Mouse (Mus musculus): Measurements from ENCODE around the gene Pdik1l. TPM values are rescaled to one million over a fixed set of nuclear protein-coding genes. Genes with fewer than 3 reads are reported as not detected.

Pdik1l gene
- polyA plus RNA-seq, 1 experiment from 2014 or later, result 13.5 TPM

DNA sequence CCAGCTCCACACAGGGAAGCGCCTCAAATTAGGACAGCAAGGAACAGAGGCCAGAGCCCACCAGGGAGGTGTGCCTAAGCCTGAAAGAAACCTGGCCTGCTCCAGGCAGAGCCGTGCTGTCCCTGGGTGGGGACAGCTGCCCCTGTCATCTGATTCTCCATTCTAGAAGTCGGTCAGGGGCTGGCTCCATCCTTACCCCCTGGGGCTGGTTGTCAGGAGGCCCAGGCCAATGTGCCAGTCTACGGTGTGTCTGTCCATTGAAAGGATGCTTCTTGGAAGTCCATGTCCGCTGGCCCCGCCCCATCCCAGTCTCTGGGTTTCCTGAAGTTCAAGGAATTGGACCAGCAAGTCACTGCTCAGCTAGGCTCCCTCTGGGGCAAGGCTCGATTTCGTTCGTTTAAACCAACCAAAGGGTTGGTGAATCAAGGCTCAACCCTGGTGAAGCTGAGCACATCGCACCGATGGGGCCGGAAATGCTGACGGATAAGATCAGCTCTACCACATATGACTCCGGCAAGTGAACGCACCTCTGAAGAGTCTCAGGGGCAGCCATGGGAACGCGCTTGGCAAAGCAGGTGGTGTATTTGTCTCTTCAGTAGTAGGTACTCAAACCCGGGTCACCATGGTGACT is 5.5 kb upstream of the Pdik1l start:
- peak overlapping the region; percentile 35; the same call in 1 of the 2 replicates for H3K9ac ChIP-seq (ENCODE audit: low read length)
- no peaks in the 10 kb centered on the region for H3K27me3 ChIP-seq (ENCODE audit: control insufficient read depth, insufficient read depth, low read length)
- H3K4me2 ChIP-seq (ENCODE audit: low read length), result peak overlapping the region; percentile 58
- peak overlapping the region in 1 of 2 experiments; percentile 16 for H3K4me3 ChIP-seq (ENCODE audit: control insufficient read depth in 1 of 2, insufficient read depth in 1 of 2, low read depth in 1 of 2, low read length in 2 of 2)
- 28% methylated on average over 18 of the region's 18 CpGs for WGBS
- H3K9me3 ChIP-seq (ENCODE audit: control insufficient read depth, low read length), result no peaks in the 10 kb centered on the region
- no peaks in the 10 kb centered on the region for H3K36me3 ChIP-seq (ENCODE audit: control insufficient read depth, insufficient read depth, low read length)
- H3K27ac ChIP-seq (replicated peaks in 1 of 2; ENCODE audit: control insufficient read depth in 1 of 2, insufficient read depth in 1 of 2, low read depth in 2 of 2, low read length in 2 of 2), result peak overlapping the region; percentile 63 to 97
- no peak for ATAC-seq (ENCODE audit: insufficient number of reproducible peaks, insufficient read depth, low FRiP score, low read depth)
- H3K4me1 ChIP-seq (ENCODE audit: control insufficient read depth in 2 of 2, insufficient read depth in 2 of 2, low read length in 2 of 2), result peaks cover 7 to 45% of the 10 kb centered on the region in 2 experiments

- Histone ChIP-seq H3K27ac (replicated peaks in 1 of 2; ENCODE audit: control insufficient read depth in 1 of 2, insufficient read depth in 1 of 2, low read depth in 2 of 2, low read length in 2 of 2) (peak overlapping the region; percentile 28 to 97; a peak in 2 of 4 replicates), H3K4me1 (ENCODE audit: control insufficient read depth in 2 of 2, insufficient read depth in 2 of 2, low read length in 2 of 2) (peaks cover 7 to 46% of the 10 kb centered on the region in 2 experiments)
These were observed 4.4 kb upstream of the Pdik1l start for GRCm38 (mm10) chr4:134292067-134292466.

DNA sequence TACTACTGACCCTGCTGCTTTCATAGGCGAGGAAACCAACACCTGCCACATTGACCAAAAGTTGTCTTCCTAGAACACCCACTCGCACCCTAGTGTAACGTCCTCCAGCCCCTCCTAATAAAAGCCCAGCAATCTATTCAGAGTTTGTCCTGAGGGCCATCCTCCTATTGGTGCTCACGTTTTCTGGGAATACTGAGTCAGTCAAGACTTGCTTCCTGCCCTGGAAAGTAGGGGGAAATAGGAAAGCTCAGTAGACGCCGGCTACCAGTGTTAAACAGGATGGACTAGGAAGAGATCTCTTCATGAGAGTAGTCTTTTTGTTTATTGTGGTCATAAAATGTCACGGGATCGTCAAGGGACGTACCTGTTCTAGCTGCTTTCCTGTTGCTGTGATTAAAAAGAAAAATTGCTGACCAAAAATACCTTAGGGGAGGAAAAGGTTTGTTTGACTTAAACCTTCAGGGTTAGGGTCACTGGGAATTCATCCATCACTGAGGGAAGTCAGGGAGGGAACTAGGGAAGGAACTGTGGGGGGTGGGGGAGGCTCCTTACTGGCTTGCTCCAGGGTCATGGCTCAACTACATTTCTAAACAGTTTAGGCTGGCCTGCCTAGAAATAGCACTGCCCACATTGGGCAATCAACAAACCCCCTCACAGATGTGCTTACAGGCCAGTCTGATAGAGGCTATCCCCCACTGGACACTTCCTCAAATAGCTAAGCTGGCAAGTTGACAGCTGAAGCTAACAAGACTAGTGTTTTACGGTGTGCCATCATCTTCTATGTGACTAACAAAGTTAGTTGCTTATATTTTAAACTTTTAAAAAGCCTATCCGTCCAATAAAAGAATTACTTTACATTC is 932 bp upstream of the Pdik1l start:
- peak overlapping the region; percentile 68 to 99; a peak in 3 of 4 replicates for H3K4me3 ChIP-seq (ENCODE audit: control insufficient read depth in 1 of 2, insufficient read depth in 1 of 2, low read depth in 1 of 2, low read length in 2 of 2)
- peaks cover 11 to 50% of the 10 kb centered on the region in 2 experiments for H3K4me1 ChIP-seq (ENCODE audit: control insufficient read depth in 2 of 2, insufficient read depth in 2 of 2, low read length in 2 of 2)
- H3K9ac ChIP-seq (ENCODE audit: low read length), result peak overlapping the region; percentile 99
- peak overlapping the region; percentile 88 to 100; a peak in 3 of 4 replicates for H3K27ac ChIP-seq (replicated peaks in 1 of 2; ENCODE audit: control insufficient read depth in 1 of 2, insufficient read depth in 1 of 2, low read depth in 2 of 2, low read length in 2 of 2)
- no peaks in the 10 kb centered on the region for H3K27me3 ChIP-seq (ENCODE audit: control insufficient read depth, insufficient read depth, low read length)
- no peaks in the 10 kb centered on the region for H3K9me3 ChIP-seq (ENCODE audit: control insufficient read depth, low read length)
- 38% methylated on average over 11 of the region's 11 CpGs for WGBS
- no peak for ATAC-seq (ENCODE audit: insufficient number of reproducible peaks, insufficient read depth, low FRiP score, low read depth)
- H3K36me3 ChIP-seq (ENCODE audit: control insufficient read depth, insufficient read depth, low read length), result peaks cover 8% of the 10 kb centered on the region
- peak overlapping the region; percentile 94 for H3K4me2 ChIP-seq (ENCODE audit: low read length)

More at GRCm38 (mm10) chr4:134292067-134292466, 4.4 kb upstream of the Pdik1l start:
- Histone ChIP-seq H3K27me3 (ENCODE audit: control insufficient read depth, insufficient read depth, low read length) (no peaks in the 10 kb centered on the region), H3K4me2 (ENCODE audit: low read length) (0 out of 2 replicates have a peak overlapping the region, but pooled peaks have one; percentile 58), H3K4me3 (ENCODE audit: control insufficient read depth in 1 of 2, insufficient read depth in 1 of 2, low read depth in 1 of 2, low read length in 2 of 2) (no peak overlapping the region), H3K36me3 (ENCODE audit: control insufficient read depth, insufficient read depth, low read length) (no peaks in the 10 kb centered on the region), H3K9me3 (ENCODE audit: control insufficient read depth, low read length) (no peaks in the 10 kb centered on the region), H3K9ac (ENCODE audit: low read length) (no peak overlapping the region)
- WGBS, result 21% methylated on average over 7 of the region's 7 CpGs
- no peak for ATAC-seq (ENCODE audit: insufficient number of reproducible peaks, insufficient read depth, low FRiP score, low read depth)

- Histone ChIP-seq H3K9ac (ENCODE audit: low read length) (peak overlapping the region; percentile 99), H3K27ac (replicated peaks in 1 of 2; ENCODE audit: control insufficient read depth in 1 of 2, insufficient read depth in 1 of 2, low read depth in 2 of 2, low read length in 2 of 2) (peak overlapping the region; percentile 88 to 100), H3K27me3 (ENCODE audit: control insufficient read depth, insufficient read depth, low read length) (no peaks in the 10 kb centered on the region), H3K4me1 (ENCODE audit: control insufficient read depth in 2 of 2, insufficient read depth in 2 of 2, low read length in 2 of 2) (peaks cover 4 to 38% of the 10 kb centered on the region in 2 experiments), H3K4me2 (ENCODE audit: low read length) (peak overlapping the region; percentile 94), H3K36me3 (ENCODE audit: control insufficient read depth, insufficient read depth, low read length) (peaks cover 22% of the 10 kb centered on the region), H3K9me3 (ENCODE audit: control insufficient read depth, low read length) (no peaks in the 10 kb centered on the region), H3K4me3 (ENCODE audit: control insufficient read depth in 1 of 2, insufficient read depth in 1 of 2, low read depth in 1 of 2, low read length in 2 of 2) (peak overlapping the region; percentile 90 to 99)
- WGBS, result under 1% methylated on average over 44 of the region's 59 CpGs
- ATAC-seq (ENCODE audit: insufficient number of reproducible peaks, insufficient read depth, low FRiP score, low read depth), result peak; percentile 94
These were observed 529 bp downstream of the Pdik1l start for GRCm38 (mm10) chr4:134287168-134287564.

DNA sequence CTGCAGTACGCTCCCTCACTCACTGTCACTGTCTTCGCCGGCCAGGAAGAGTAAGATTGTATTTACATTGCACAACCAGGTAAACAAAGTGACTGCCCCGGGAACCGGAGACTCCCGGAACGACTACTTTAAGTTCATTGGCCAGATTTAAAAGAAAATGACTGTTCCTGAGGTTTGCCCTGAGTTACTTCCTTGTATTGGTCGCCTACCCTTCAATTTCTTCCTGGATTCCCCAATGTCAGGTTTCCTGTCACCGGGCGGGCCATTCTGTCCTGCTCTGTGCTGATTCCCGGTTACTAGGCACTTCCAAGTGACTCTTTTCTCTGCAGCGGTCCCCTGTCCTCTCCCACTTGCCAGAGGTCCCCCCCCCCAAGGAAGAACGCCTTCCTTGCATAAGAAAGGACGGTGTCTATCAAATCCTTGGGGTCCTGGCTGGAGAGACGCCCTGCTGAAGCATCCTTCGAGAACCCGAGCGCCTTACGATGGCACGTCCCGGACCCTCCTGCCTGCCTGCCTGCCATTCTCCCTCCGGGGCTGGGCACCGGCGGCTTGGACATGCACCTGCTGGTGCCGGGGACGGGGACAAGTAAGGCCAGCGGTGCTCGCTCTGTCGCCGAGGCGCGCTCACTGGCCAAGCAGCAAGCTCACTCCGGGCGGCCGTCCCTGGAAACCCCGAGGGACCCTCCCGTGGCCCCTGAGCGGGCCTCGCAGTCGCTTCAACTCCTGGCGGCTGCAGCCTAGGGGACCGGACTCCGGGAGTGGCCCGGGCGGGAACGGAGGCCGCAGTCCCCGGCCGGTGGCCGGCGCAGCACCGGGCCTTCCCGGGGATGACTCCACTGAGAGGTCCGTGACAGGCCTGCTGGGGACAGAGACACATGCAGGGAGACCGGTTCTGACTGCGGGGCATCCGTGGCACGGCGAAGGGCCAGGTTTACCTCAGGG is 1.2 kb downstream of the Pdik1l start:
- Histone ChIP-seq H3K9me3 (ENCODE audit: control insufficient read depth, low read length) (no peaks in the 10 kb centered on the region), H3K27ac (replicated peaks in 1 of 2; ENCODE audit: control insufficient read depth in 1 of 2, insufficient read depth in 1 of 2, low read depth in 2 of 2, low read length in 2 of 2) (peak overlapping the region; percentile 61 to 100), H3K27me3 (ENCODE audit: control insufficient read depth, insufficient read depth, low read length) (no peaks in the 10 kb centered on the region), H3K9ac (ENCODE audit: low read length) (peak overlapping the region; percentile 99), H3K36me3 (ENCODE audit: control insufficient read depth, insufficient read depth, low read length) (peaks cover 29% of the 10 kb centered on the region), H3K4me3 (ENCODE audit: control insufficient read depth in 1 of 2, insufficient read depth in 1 of 2, low read depth in 1 of 2, low read length in 2 of 2) (peak overlapping the region; percentile 90 to 99), H3K4me2 (ENCODE audit: low read length) (peak overlapping the region; percentile 80), H3K4me1 (ENCODE audit: control insufficient read depth in 2 of 2, insufficient read depth in 2 of 2, low read length in 2 of 2) (peaks cover 4 to 31% of the 10 kb centered on the region in 2 experiments)
- 4% methylated on average over 57 of the region's 59 CpGs for WGBS
- ATAC-seq (ENCODE audit: insufficient number of reproducible peaks, insufficient read depth, low FRiP score, low read depth), result peak; percentile 44

DNA sequence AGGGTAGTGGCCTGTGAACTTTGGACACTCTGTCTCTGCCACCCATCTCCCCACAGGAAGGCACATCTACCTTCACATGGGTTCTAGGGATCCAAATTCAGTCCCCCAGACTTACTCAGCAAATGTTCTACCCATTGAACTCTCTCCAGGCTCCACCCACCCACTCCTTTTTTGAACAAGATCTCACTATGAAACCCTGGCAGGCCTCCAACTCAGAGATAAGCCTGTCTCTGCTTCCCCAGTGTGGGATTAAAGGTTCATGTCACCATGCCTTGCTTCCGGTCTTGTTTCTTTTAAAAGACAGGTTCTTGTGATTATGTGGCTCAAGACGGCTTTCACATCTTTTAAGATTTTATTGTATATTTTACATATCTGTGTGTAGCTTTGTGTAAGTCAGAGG is 2.8 kb downstream of the Pdik1l start:
- ATAC-seq (ENCODE audit: insufficient number of reproducible peaks, insufficient read depth, low FRiP score, low read depth), result no peak
- Histone ChIP-seq H3K9ac (ENCODE audit: low read length) (no peak overlapping the region), H3K36me3 (ENCODE audit: control insufficient read depth, insufficient read depth, low read length) (peaks cover 43% of the 10 kb centered on the region), H3K4me2 (ENCODE audit: low read length) (no peak overlapping the region), H3K27me3 (ENCODE audit: control insufficient read depth, insufficient read depth, low read length) (no peaks in the 10 kb centered on the region), H3K4me1 (ENCODE audit: control insufficient read depth in 2 of 2, insufficient read depth in 2 of 2, low read length in 2 of 2) (peaks cover 4 to 29% of the 10 kb centered on the region in 2 experiments), H3K27ac (replicated peaks in 1 of 2; ENCODE audit: control insufficient read depth in 1 of 2, insufficient read depth in 1 of 2, low read depth in 2 of 2, low read length in 2 of 2) (no peak overlapping the region), H3K4me3 (ENCODE audit: control insufficient read depth in 1 of 2, insufficient read depth in 1 of 2, low read depth in 1 of 2, low read length in 2 of 2) (no peak overlapping the region), H3K9me3 (ENCODE audit: control insufficient read depth, low read length) (no peaks in the 10 kb centered on the region)
- WGBS, result 27% methylated on average over 2 of the region's 2 CpGs

Measured in heart, embryonic 14.5 days (tissue).